Mouse (Mus musculus) testis, adult 2 months (tissue): Measurements from ENCODE around the gene Glrb. TPM values are rescaled to one million over a fixed set of nuclear protein-coding genes. Genes with fewer than 3 reads are reported as not detected.

ENCODE experiments used
- H3K27ac ChIP-seq: fragments of 200-500 bp; 2 replicates; pipeline ENCODE4 v1.5.1; 2012; ENCODE audit warnings: low read depth, low read length; ENCODE audit not compliant: control insufficient read depth, insufficient read depth
- H3K27me3 ChIP-seq: fragments of 200-500 bp; 2 replicates; pipeline ENCODE4 v1.6.1; 2012; ENCODE audit warnings: mild to moderate bottlenecking, low read length, moderate library complexity; ENCODE audit not compliant: control insufficient read depth, insufficient read depth
- H3K36me3 ChIP-seq: fragments of 200-500 bp; 2 replicates; pipeline ENCODE4 v1.6.1; 2012; ENCODE audit warnings: mild to moderate bottlenecking, low read length; ENCODE audit not compliant: control insufficient read depth, insufficient read depth
- H3K4me1 ChIP-seq: fragments of 200-500 bp; 2 replicates; pipeline ENCODE4 v1.6.1; 2012; ENCODE audit warnings: low read length; ENCODE audit not compliant: control insufficient read depth, insufficient read depth
- H3K4me3 ChIP-seq: fragments of 200-500 bp; 2 replicates; pipeline ENCODE4 v1.5.1; 2012; ENCODE audit warnings: low read depth, mild to moderate bottlenecking, low read length, moderate library complexity, mixed read lengths; ENCODE audit not compliant: control insufficient read depth
- CTCF ChIP-seq: fragments of 200-500 bp; IDR thresholded peaks from 2 replicates; pipeline ENCODE4 v1.5.1; 2012; ENCODE audit warnings: low read depth, mild to moderate bottlenecking, inconsistent platforms, low read length, moderate library complexity; ENCODE audit not compliant: control insufficient read depth, insufficient read depth, insufficient replicate concordance
- POLR2A ChIP-seq: fragments of 200-500 bp; IDR thresholded peaks from 2 replicates; pipeline ENCODE4 v1.6.1; 2012; ENCODE audit warnings: low read depth, mild to moderate bottlenecking, inconsistent platforms, low read length, moderate library complexity; ENCODE audit not compliant: control insufficient read depth
- polyA plus RNA-seq: library from polyadenylated mRNA; depleted of rRNA; stranded (reverse); fragments of >200 nt; gene quantifications from 2 replicates; pipeline ENCODE4 v1.2.3, GENCODE M21; 2012

The Glrb gene
- polyA plus RNA-seq, 1 experiment: 0.12 TPM

GRCm38 (mm10) chr3:80891087-80891486 lies 22.4 kb downstream of the Glrb start:
- Histone ChIP-seq H3K27me3 (no peaks in the 10 kb centered on the region), H3K4me1 (no peaks in the 10 kb centered on the region), H3K36me3 (no peaks in the 10 kb centered on the region), H3K27ac (no peak overlapping the region), H3K4me3 (no peak overlapping the region)
- TF ChIP-seq CTCF: no peak
- TF ChIP-seq POLR2A: no peak

- H3K36me3 ChIP-seq: no peaks in the 10 kb centered on the region
- TF ChIP-seq POLR2A: no peak
- TF ChIP-seq CTCF: no peak
- no peak overlapping the region for H3K27ac ChIP-seq
These were observed 28.3 kb downstream of the Glrb start for GRCm38 (mm10) chr3:80885174-80885573.

GRCm38 (mm10) chr3:80883601-80884000 lies 29.9 kb downstream of the Glrb start:
- Histone ChIP-seq H3K4me3 (no peak overlapping the region), H3K4me1 (no peaks in the 10 kb centered on the region), H3K36me3 (no peaks in the 10 kb centered on the region), H3K27ac (no peak overlapping the region), H3K27me3 (no peaks in the 10 kb centered on the region)
- TF ChIP-seq CTCF: no peak
- no peak for TF ChIP-seq POLR2A

More at GRCm38 (mm10) chr3:80885174-80885573, 28.3 kb downstream of the Glrb start:
- H3K27me3 ChIP-seq: no peaks in the 10 kb centered on the region
- H3K4me1 ChIP-seq: no peaks in the 10 kb centered on the region
- no peak overlapping the region for H3K4me3 ChIP-seq

DNA sequence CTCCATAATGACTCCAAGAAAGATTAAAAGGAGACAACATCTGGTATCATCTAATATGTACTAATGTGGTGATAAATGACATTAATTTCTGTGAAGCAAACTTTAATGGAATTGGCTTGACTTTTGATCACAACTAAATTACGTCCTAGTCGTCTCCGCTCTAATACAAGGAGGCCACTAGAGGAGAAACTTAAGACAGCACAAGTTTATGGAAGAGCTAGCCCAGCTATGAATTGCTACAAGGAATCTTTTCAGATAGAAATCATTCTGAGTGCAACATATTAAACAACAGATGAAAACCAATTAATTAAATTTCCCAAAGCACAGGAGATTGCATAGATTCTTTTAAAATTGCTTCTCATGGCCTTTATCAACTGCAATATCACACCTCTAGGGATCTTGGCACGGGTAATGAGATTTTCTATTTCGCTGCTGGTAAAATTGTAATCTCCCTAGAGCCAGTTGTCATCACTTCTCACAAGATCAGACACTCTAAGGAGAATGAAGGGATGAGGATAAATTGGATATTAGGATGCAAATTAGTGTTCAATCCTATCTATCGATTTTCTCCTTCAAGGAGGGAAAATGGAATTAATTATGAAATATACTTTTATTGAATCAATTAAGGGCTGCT lies 32.7 kb downstream of the Glrb start:
- no peak for TF ChIP-seq POLR2A
- TF ChIP-seq CTCF: no peak
- no peak overlapping the region for H3K4me3 ChIP-seq
- no peaks in the 10 kb centered on the region for H3K36me3 ChIP-seq
- H3K27me3 ChIP-seq: no peaks in the 10 kb centered on the region
- no peaks in the 10 kb centered on the region for H3K4me1 ChIP-seq
- H3K27ac ChIP-seq: no peak overlapping the region

DNA sequence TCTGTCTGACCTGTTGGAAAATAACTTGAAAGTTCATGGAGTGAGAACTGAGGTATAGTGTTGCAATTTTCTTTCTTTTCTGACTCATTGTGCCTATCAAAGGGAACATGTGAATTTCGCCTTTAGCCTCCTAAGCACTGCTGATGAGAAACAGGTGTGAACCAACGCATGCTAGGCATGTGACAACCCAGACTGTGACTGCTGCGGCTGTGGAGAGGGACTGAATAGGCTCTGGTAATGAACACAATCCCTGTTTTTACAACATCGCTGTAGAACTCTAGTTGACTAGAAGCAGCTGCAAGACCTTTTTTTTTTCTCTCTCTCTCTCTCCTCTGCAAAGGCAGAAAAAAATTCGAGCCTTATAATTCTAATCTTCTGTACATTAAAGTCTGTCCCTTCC lies 34.9 kb downstream of the Glrb start:
- Histone ChIP-seq H3K36me3 (no peaks in the 10 kb centered on the region), H3K4me3 (no peak overlapping the region), H3K27ac (no peak overlapping the region), H3K4me1 (no peaks in the 10 kb centered on the region), H3K27me3 (no peaks in the 10 kb centered on the region)
- TF ChIP-seq POLR2A (no peak), CTCF (no peak)

- H3K4me3 ChIP-seq: no peak overlapping the region
- no peaks in the 10 kb centered on the region for H3K27me3 ChIP-seq
- no peak for TF ChIP-seq CTCF
- no peak for TF ChIP-seq POLR2A
- H3K27ac ChIP-seq: no peak overlapping the region
- no peaks in the 10 kb centered on the region for H3K4me1 ChIP-seq
- H3K36me3 ChIP-seq: no peaks in the 10 kb centered on the region
These were observed 38.6 kb downstream of the Glrb start for GRCm38 (mm10) chr3:80874690-80875353.

DNA sequence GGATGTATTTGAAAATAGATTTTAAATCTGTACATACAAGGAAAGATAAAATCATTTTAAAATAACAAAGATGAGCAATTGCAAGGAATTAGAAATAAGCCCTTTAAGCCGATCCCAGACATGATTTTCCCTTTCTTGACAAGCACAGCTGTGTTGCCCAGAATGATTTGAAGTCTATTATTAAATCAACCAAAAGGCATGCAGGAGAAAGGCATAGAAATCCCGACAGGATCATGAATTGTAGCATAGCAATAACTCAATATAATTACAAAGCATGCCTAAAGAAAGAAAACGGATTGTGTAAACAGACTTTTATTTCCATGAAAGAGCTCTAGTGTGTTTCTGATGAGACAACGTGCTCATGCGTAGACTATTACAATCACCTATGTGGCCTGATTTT lies 39.4 kb downstream of the Glrb start:
- TF ChIP-seq POLR2A (no peak), CTCF (no peak)
- Histone ChIP-seq H3K4me3 (no peak overlapping the region), H3K36me3 (no peaks in the 10 kb centered on the region), H3K4me1 (no peaks in the 10 kb centered on the region), H3K27ac (no peak overlapping the region), H3K27me3 (no peaks in the 10 kb centered on the region)
